Mouse (Mus musculus): Measurements from ENCODE around the gene Fhad1.

GRCm38 (mm10) chr4:141862867-141863266 is 152.0 kb downstream of the Fhad1 start:
- no peak for TF ChIP-seq USF1 (IDR thresholded peaks at IDR 0.05; ENCODE audit: low read depth)
- TF ChIP-seq MYOG (IDR thresholded peaks at IDR 0.05; ENCODE audit: control insufficient read depth, extremely low read depth, insufficient read length): no peak
- no peak for TF ChIP-seq CTCF (IDR thresholded peaks at IDR 0.05; ENCODE audit: control insufficient read depth, insufficient read depth, insufficient read length)
- TF ChIP-seq MYOD1 (IDR thresholded peaks at IDR 0.05; ENCODE audit: control insufficient read depth, insufficient read length, low read depth): no peak
- TF ChIP-seq MAX (IDR thresholded peaks at IDR 0.05): no peak
- no peak for TF ChIP-seq FOSL1 (IDR thresholded peaks at IDR 0.05; ENCODE audit: insufficient read depth, low read length, poor library complexity, severe bottlenecking)

All from C2C12 (cell line).